Mouse (Mus musculus) cortical plate, adult 2 months (tissue): ENCODE measurements around the gene Ppp1r12c.

ENCODE experiments used
- CTCF ChIP-seq: fragments of 200-500 bp; IDR thresholded peaks from 2 replicates; pipeline ENCODE4 v1.5.1; 2011; ENCODE audit warnings: mild to moderate bottlenecking, control low read depth, low read length; ENCODE audit not compliant: insufficient read depth; ENCODE audit errors: extremely low read depth
- POLR2A ChIP-seq: fragments of 200-500 bp; IDR thresholded peaks from 2 replicates; pipeline ENCODE4 v1.6.1; 2011; ENCODE audit warnings: mild to moderate bottlenecking, low read length, control low read depth; ENCODE audit not compliant: insufficient read depth; ENCODE audit errors: extremely low read depth

- TF ChIP-seq POLR2A (no peak), CTCF (no peak)
Measured at GRCm38 (mm10) chr7:4542013-4542412, 40.5 kb upstream of the Ppp1r12c start.
